Mouse (Mus musculus): ENCODE data around the gene Olfr322.

DNA sequence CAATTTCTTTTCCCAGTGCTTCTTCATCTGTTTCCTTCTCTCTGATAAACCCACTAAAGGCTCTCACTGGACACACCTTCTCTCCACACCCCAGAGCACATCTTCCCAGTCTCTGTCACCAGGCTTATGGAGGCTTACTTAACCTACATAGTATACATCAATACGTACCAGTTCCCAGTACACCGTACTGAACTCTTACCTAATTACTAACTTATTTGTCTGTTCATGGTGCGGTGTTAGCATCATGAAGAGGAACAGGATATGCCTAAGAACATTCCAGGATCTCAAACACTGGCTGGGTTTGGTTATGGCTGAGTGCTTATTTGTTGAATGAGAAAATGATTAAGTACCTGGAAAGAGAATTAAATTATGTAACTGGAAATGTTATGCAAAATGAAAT, 3.4 kb upstream of the Olfr322 start:
- TF ChIP-seq POLR2A (IDR thresholded peaks at IDR 0.05; ENCODE audit: borderline replicate concordance, extremely low read depth, low read depth, low read length) (no peak), CTCF (IDR thresholded peaks at IDR 0.05; ENCODE audit: insufficient read depth, low read length) (no peak)
